Mouse (Mus musculus): ENCODE results near the gene Rabgap1l. TPM values are rescaled to one million over a fixed set of nuclear protein-coding genes. Genes with fewer than 3 reads are reported as not detected.

Gene Rabgap1l
- polyA plus RNA-seq, 1 experiment from 2014 or later: 9.8 TPM

DNA sequence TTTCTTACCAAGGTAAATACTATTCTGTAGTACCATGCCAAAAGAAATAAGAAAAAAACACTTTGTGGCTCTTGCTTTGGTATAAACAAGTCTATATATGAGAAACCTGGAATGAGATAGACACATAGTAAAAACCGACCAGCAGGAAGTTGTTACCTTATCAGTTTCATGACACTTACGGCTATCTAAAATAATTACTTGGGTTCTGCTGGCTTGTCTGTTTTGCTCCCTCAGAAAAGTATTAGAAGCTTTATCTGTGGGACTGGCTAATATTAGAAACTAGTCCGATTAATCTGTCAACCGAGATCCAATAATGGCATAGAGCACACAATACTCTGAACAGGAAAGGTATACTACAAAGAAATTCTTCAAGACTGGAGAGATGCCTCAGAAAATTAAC is 79.1 kb downstream of the Rabgap1l start:
- 92% methylated on average over 4 of the region's 4 CpGs for WGBS
- Histone ChIP-seq H3K27ac (no peak overlapping the region), H3K36me3 (replicated peaks) (no peaks in the 10 kb centered on the region), H3K4me1 (no peaks in the 10 kb centered on the region), H3K9me3 (no peaks in the 10 kb centered on the region), H3K27me3 (ENCODE audit: poor library complexity, severe bottlenecking) (no peaks in the 10 kb centered on the region), H3K4me3 (no peak overlapping the region)
- DNase-seq (ENCODE audit: extremely low spot score, low spot score): no peak

DNA sequence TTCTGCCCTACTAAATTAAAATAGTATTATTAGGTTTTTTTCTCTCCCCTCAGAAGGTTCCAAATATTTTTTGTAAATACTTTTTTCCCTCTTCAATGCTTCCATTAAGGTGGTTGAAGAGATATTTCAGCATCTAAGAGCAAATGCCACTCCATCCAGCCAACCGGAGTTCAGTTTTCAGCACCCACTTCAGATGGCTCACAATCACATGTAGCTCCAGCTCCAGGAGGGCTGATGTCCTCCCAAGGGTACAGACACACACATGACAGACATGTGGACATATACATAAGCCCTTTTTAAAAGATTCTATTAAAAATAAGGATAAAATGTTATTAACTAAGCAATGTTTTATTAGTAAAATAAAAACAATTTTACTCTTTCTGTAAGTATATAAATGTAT is 79.6 kb downstream of the Rabgap1l start:
- Histone ChIP-seq H3K27me3 (ENCODE audit: poor library complexity, severe bottlenecking) (no peaks in the 10 kb centered on the region), H3K4me3 (no peak overlapping the region)
- WGBS: 95% methylated on average over 1 of the region's 1 CpGs

DNA sequence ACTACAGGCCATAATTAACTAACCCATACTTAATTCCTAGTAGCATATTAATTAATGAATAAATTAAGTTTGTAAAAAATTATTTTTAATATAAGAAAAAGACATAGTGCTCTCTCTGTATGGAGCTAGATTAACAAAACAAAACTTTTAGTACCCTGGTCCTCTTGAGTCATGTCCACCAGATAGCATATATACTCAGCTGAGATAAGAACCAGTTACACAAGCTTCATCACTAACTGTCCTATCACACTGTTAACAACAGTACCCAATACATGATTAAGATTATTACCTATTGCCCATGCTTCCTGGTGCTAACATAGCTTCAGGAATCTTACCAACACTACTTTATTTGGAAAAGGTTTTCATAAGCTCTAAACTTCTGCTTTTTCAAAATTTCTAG is 82.5 kb downstream of the Rabgap1l start:
- no peak for DNase-seq (ENCODE audit: extremely low spot score, low spot score)
- Histone ChIP-seq H3K27me3 (ENCODE audit: poor library complexity, severe bottlenecking) (no peaks in the 10 kb centered on the region), H3K4me3 (no peak overlapping the region), H3K9me3 (no peaks in the 10 kb centered on the region), H3K36me3 (replicated peaks) (no peaks in the 10 kb centered on the region), H3K27ac (no peak overlapping the region), H3K4me1 (no peaks in the 10 kb centered on the region)

More for the DNA sequence above, 79.6 kb downstream of the Rabgap1l start:
- Histone ChIP-seq H3K4me1 (no peaks in the 10 kb centered on the region), H3K36me3 (replicated peaks) (no peaks in the 10 kb centered on the region), H3K9me3 (no peaks in the 10 kb centered on the region), H3K27ac (no peak overlapping the region)
- DNase-seq (ENCODE audit: extremely low spot score, low spot score): no peak

DNA sequence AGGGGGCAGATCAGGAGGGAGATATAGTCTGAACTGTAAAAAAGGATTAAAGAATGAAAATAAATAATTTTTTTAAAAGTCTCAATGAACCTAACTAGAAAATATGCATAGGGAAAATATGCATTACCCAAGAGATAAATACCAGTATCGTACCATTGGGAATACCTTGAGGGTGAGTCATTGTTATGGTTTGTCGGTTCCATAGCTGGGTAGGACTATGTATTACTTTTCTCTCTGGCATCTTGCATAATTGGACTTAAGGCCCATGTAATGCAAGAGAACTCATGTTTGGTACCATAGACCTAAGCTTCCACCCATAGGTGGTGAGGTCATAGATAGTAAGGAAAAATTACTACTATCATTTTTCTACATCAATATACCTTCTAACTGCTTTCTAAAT is 88.4 kb downstream of the Rabgap1l start:
- H3K27ac ChIP-seq: no peak overlapping the region
- H3K4me1 ChIP-seq: no peaks in the 10 kb centered on the region
- no peaks in the 10 kb centered on the region for H3K27me3 ChIP-seq (ENCODE audit: poor library complexity, severe bottlenecking)
- WGBS: 96% methylated on average over 2 of the region's 2 CpGs
- DNase-seq (ENCODE audit: extremely low spot score, low spot score): no peak
- no peak overlapping the region for H3K4me3 ChIP-seq
- peaks cover 4% of the 10 kb centered on the region; the same call in 1 of the 2 replicates for H3K36me3 ChIP-seq (replicated peaks)
- H3K9me3 ChIP-seq: no peaks in the 10 kb centered on the region

DNA sequence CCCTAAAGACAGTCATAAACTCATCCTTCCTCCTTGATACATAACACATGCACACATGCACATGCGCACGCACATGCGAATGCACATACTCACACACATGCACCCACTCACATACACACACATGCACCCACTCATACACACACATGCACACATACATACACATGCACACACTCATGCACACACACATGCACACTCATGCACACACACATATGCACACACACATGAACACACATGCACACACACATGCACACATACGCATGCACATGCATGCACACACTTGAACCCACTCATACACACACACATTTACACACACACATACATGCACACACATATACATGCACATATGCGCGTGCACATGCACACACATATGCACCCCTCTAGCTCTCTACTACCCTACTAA is 89.2 kb downstream of the Rabgap1l start:
- 96% methylated on average over 6 of the region's 6 CpGs for WGBS
- H3K36me3 ChIP-seq (replicated peaks): peaks cover 4% of the 10 kb centered on the region; the same call in 1 of the 2 replicates
- no peaks in the 10 kb centered on the region for H3K9me3 ChIP-seq
- no peak overlapping the region for H3K27ac ChIP-seq
- H3K4me1 ChIP-seq: no peaks in the 10 kb centered on the region
- DNase-seq (ENCODE audit: extremely low spot score, low spot score): no peak
- H3K4me3 ChIP-seq: no peak overlapping the region
- no peaks in the 10 kb centered on the region for H3K27me3 ChIP-seq (ENCODE audit: poor library complexity, severe bottlenecking)

DNA sequence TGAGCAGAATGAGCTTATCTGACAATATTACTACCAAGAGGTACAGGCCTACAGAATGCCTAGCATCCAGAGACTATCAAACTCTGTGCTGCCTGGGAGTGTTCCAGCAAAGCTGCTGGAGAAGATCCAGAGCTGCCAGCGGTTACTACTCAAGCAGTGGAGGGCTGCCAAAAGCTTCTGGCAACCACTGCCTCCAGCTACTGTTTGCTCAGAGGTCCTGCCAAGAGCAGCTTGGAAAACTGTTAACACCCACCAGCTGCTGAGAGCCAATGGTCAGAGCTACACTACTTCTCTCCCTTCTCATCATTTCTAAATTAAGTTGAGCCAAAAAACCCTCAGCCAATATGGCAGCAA is 99.9 kb downstream of the Rabgap1l start:
- WGBS: 94% methylated on average over 1 of the region's 1 CpGs
- Histone ChIP-seq H3K36me3 (replicated peaks) (no peaks in the 10 kb centered on the region), H3K4me1 (no peaks in the 10 kb centered on the region), H3K27ac (no peak overlapping the region), H3K9me3 (no peaks in the 10 kb centered on the region), H3K27me3 (ENCODE audit: poor library complexity, severe bottlenecking) (no peaks in the 10 kb centered on the region), H3K4me3 (no peak overlapping the region)
- DNase-seq (ENCODE audit: extremely low spot score, low spot score): no peak

DNA sequence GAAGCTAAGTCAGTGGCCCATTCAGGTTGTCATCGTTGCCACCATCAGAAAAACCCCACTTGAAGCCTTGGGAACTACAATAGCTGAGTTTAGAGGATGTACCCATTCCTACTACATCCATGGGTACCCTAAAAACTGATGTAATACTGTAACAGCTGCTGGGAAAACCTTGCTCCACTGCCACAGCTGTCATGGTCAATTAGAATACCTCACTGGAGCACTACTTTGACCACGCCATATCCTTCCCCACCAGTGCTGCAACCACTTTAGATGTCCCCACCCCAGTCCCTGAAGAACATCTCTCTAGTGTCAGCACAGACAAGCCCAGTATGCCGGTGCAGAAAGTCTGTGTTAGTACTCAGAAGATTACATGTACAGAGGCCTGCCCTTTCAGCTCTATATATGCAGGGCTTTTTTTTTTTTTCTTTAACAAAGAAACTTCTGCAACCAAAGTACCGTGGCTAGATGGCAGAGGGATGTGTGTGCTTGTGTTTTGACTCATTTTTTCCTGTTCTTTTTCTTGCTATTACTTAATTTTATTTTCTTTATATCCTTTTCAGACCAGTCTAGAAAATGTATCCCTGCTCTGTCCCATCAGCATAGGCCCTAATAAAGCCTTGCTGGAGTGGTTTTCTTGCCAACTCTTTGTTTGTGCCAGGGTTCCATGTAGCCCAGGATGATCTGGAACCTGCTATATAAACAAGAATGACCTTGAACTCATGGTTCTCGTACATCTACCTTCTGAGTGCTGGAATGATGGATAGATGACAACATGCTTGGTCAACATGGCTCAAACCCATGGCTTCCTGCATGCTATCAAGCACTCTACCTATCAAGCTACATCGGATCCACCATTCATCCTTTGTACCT is 100.6 kb downstream of the Rabgap1l start:
- Histone ChIP-seq H3K4me1 (no peaks in the 10 kb centered on the region), H3K4me3 (no peak overlapping the region), H3K36me3 (replicated peaks) (no peaks in the 10 kb centered on the region), H3K27ac (no peak overlapping the region), H3K9me3 (no peaks in the 10 kb centered on the region), H3K27me3 (ENCODE audit: poor library complexity, severe bottlenecking) (no peaks in the 10 kb centered on the region)
- no peak for DNase-seq (ENCODE audit: extremely low spot score, low spot score)
- 90% methylated on average over 6 of the region's 6 CpGs for WGBS

DNA sequence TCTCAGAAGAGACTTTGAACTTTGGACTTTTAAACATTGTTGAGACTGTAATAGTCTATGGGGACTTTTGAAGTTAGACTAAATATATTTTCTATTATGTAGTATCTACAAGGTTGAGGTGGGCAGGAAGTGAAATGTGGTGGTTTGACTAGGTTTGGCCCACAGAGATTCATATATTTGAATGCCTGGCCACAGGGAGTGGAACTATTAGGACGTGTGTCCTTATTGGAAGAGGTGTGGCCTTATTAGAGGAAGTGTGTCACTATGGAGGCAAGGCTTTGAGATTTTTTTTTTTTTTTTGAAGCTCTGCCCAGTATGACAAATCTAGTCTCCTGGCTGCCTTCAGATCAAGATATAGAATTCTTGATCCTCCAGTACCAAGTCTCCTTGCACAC is 101.8 kb downstream of the Rabgap1l start:
- no peak overlapping the region for H3K27ac ChIP-seq
- no peak overlapping the region for H3K4me3 ChIP-seq
- no peaks in the 10 kb centered on the region for H3K27me3 ChIP-seq (ENCODE audit: poor library complexity, severe bottlenecking)
- no peaks in the 10 kb centered on the region for H3K36me3 ChIP-seq (replicated peaks)
- H3K9me3 ChIP-seq: no peaks in the 10 kb centered on the region
- no peaks in the 10 kb centered on the region for H3K4me1 ChIP-seq
- WGBS: 90% methylated on average over 1 of the region's 1 CpGs
- no peak for DNase-seq (ENCODE audit: extremely low spot score, low spot score)

DNA sequence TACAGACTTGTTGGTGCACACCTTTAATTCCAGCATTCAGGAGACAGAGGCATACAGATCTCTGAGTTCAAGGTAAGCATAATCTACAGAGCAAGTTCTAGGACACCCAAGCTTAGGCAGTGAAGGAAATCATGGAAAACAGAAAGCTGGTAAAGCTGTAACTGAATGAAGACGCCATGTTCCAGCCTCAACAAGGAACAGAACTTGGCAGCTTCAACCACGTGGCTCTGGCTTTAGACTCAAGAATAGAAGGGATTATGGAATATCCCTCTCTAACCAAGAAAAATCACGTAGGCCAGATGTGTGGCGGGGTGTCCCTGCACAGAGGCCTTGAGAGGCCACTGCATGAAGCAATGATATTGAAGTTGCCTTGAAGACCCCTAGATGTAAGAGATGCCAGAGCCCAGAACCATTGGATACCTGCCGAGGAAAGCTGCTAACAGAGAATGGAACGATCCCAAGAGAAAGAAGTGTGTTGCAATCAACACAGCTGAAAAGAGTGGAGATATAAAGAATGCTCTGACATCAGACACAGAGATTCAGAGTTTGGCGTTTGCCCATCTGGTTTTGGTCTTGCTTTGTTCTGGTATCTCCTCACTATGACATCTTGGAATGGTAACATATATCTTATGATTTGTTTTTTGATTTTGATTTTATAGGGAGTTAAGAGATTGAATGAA is 102.4 kb downstream of the Rabgap1l start:
- Histone ChIP-seq H3K27me3 (ENCODE audit: poor library complexity, severe bottlenecking) (no peaks in the 10 kb centered on the region), H3K9me3 (no peaks in the 10 kb centered on the region), H3K27ac (no peak overlapping the region), H3K4me1 (no peaks in the 10 kb centered on the region), H3K4me3 (no peak overlapping the region), H3K36me3 (replicated peaks) (no peaks in the 10 kb centered on the region)
- no peak for DNase-seq (ENCODE audit: extremely low spot score, low spot score)
- WGBS: 93% methylated on average over 7 of the region's 7 CpGs

DNA sequence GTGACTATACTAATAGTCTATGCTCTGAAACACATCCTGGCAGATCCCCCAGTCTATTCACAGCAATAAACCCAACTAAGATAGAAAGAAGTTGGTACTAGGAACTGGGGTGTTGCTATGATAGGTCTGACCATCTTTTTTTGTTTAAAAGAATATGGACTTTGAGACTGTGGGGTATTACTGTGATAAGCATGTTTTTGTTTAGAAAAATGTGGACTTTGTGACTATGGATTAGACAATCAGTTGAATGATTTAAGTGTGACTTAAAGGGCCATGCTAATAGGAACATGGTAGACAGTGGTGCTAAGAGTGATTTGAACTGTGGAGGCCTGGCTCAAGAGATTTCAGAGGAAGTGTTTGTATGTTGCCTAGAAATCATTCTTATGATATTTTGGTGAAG is 103.5 kb downstream of the Rabgap1l start:
- no peaks in the 10 kb centered on the region for H3K36me3 ChIP-seq (replicated peaks)
- H3K4me3 ChIP-seq: no peak overlapping the region
- H3K4me1 ChIP-seq: no peaks in the 10 kb centered on the region
- H3K27ac ChIP-seq: no peak overlapping the region
- H3K27me3 ChIP-seq (ENCODE audit: poor library complexity, severe bottlenecking): no peaks in the 10 kb centered on the region
- no peaks in the 10 kb centered on the region for H3K9me3 ChIP-seq
- DNase-seq (ENCODE audit: extremely low spot score, low spot score): no peak

DNA sequence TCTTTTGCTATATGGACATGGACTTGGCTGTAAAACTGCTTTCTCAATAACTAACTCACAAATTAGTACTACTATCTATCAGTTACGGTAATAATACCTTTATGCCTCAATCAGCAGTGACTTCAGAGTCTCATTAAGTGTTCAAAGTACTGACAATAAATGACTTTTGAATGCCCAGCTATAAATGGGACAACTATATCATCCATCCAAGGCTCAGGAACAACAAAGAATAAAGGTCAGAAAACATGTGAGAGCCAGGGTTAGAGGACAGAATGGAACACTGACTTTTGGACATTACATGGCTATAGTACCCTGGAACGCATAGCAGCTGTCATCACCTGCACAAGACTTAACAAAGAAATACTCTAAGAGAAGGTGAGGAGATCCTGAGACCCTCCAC is 108.8 kb downstream of the Rabgap1l start:
- no peaks in the 10 kb centered on the region for H3K9me3 ChIP-seq
- H3K4me1 ChIP-seq: no peaks in the 10 kb centered on the region
- DNase-seq (ENCODE audit: extremely low spot score, low spot score): no peak
- H3K27me3 ChIP-seq (ENCODE audit: poor library complexity, severe bottlenecking): no peaks in the 10 kb centered on the region
- no peak overlapping the region for H3K27ac ChIP-seq
- H3K36me3 ChIP-seq (replicated peaks): no peaks in the 10 kb centered on the region
- no peak overlapping the region for H3K4me3 ChIP-seq
- WGBS: 95% methylated on average over 2 of the region's 2 CpGs

DNA sequence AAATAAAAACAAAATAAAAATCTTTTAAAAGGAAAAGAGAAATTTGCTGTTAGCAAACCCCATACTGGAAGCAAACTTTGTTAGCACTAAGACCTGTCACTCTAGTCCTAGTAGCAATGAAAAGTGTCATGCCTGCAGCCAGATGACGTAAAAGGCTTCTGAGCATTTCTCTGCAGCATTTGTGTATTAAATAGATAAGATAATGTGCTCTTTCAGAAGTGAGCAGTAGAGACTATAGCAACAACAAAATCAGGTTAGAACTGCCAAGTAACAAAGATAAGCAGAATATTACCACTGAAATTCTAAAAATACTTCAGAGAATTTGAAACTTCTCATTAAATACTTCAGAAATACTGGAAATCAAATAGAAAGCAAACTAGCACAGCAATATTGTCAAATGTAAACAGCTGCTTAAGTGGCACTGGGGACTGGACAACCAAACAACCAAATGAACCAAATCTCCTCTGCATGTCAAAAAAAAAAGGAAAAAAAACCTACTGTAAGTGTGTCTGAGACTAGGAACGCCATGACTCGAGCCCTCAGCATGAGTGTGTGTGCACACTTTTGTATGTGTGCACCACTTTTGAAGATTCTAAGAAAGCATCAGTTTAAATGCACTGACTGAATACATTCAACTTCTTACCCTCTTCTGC is 111.5 kb downstream of the Rabgap1l start:
- no peaks in the 10 kb centered on the region for H3K36me3 ChIP-seq (replicated peaks)
- H3K9me3 ChIP-seq: no peaks in the 10 kb centered on the region
- DNase-seq (ENCODE audit: extremely low spot score, low spot score): no peak
- no peaks in the 10 kb centered on the region for H3K4me1 ChIP-seq
- no peaks in the 10 kb centered on the region for H3K27me3 ChIP-seq (ENCODE audit: poor library complexity, severe bottlenecking)
- 85% methylated on average over 3 of the region's 3 CpGs for WGBS
- H3K27ac ChIP-seq: no peak overlapping the region
- H3K4me3 ChIP-seq: no peak overlapping the region

DNA sequence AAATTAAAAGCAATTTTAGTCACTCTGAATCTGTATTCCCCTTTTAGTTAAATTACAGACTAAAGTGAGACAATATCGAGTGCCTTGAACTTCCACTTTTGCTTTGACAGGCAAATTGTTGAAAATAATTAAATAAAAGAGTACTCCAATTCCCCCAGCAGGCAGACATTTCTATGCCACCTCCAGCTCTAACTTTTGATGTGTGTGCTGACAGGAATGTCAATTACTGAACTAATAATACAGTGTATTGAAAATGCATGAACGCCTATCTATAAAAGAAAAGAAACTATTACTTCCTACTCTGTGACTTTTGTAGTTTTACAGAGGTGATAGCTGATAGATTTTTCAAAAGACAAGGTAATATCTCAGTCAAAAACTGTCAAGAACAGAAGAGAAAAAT is 118.2 kb downstream of the Rabgap1l start:
- no peak for DNase-seq (ENCODE audit: extremely low spot score, low spot score)
- 93% methylated on average over 2 of the region's 2 CpGs for WGBS
- Histone ChIP-seq H3K4me1 (no peaks in the 10 kb centered on the region), H3K27ac (no peak overlapping the region), H3K36me3 (replicated peaks) (no peaks in the 10 kb centered on the region), H3K27me3 (ENCODE audit: poor library complexity, severe bottlenecking) (no peaks in the 10 kb centered on the region), H3K4me3 (no peak overlapping the region), H3K9me3 (no peaks in the 10 kb centered on the region)

Measured in forebrain, embryonic 10.5 days (tissue).